Mouse (Mus musculus): ENCODE measurements around the gene Pex19. TPM values are rescaled to one million over a fixed set of nuclear protein-coding genes. Genes with fewer than 3 reads are reported as not detected.

The Pex19 gene
- 107 and 108 TPM in 2 replicates for polyA plus RNA-seq (2012; rRNA removed)

DNA sequence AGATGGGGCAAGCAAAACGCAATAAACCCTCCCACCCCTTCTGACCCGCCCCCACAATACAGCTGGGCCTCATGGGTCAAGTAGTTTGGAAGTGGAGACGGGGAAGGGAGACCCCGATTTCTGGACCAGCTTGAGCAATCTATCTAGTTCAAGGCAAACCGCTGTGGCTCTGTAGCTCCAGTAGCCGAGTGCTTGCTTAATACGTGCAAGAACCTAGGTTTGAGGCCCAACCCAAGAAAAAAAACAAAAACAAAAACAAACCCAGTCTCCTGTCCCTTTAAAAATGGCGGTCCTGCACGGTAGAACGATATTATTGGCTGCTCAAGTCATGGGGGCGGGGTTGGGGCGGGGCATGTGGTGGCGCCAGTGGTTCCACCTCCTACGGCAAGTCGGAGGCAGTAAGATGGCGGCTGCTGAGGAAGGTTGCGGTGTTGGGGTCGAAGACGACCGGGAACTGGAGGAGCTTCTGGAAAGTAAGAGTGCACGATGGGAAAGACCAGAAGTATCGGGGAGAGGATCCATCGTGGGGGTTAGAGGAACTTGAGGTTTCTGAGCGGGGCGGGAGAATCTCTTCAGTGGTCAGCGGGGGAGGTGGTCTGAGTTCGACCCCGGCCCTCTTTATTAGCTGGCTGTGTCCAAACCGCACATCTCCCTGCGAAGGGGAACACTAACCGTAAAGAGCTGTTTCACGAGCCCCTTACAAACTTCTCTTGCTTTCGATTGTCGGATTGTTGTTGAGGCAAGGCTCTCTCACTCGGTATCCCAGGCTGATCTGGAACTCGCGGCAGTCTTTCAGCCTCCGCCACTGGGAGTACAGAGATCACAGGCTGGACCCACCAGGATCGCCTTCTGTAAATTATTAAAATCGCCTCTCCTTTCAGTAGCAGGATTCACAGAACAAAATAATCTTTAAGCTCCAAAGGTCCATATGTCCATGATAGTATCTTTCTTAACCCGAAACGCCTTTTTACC is at the start of gene Pex19:
Gene Pex19, plus strand, starts transcription at position 380 of the 972 bp plus-strand sequence.
- peak within 1 kb of the TSS; percentile 51; the same call in 1 of the 2 replicates for H3K27ac ChIP-seq (ENCODE audit: insufficient read depth, low read length)

DNA sequence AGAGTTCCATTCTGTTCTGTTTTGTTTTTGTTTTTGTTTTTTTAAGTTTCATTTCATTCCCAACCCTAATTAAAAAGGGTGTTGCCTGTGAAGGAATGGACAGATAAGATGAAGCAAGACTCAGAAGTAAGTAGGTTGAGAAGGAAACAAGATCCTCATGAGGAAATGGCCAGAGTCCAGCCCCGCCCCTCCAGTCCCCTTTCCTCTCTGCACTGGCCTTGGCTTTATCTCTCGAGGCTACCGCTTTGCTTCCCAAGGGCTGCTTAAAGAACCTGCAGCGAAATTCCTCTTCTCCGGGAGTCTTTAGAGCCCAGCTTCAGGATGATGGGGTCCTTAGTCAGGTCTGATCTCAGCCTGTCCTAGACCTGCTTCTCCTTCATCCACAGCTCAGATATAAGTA is 48.6 kb upstream of the Pex19 start:
- no peaks in the 10 kb centered on the region for H3K4me1 ChIP-seq (ENCODE audit: control insufficient read depth, insufficient read depth, low read length)
- no peak for DNase-seq
- 61% methylated on average over 5 of the region's 5 CpGs for WGBS

More for the DNA sequence above, at the start of gene Pex19:
- Histone ChIP-seq H3K27me3 (ENCODE audit: control insufficient read depth, insufficient read depth, low read length) (no peaks in the 10 kb centered on the region), H3K4me3 (replicated peaks; ENCODE audit: insufficient read depth, low read depth, low read length) (peak within 1 kb of the TSS; percentile 98), H3K4me1 (ENCODE audit: control insufficient read depth, insufficient read depth, low read length) (no peaks in the 10 kb centered on the region; the same call in 1 of the 2 replicates)
- TF ChIP-seq POLR2A (IDR thresholded peaks at IDR 0.05; ENCODE audit: borderline replicate concordance, insufficient read depth, low read length) (peak; percentile 66; the same call in 1 of the 2 replicates), CTCF (IDR thresholded peaks at IDR 0.05; ENCODE audit: borderline replicate concordance, insufficient read depth, low read depth, low read length) (no peak)
- under 1% methylated on average over 42 of the region's 42 CpGs for WGBS
- peak; percentile 81 to 82 for DNase-seq

DNA sequence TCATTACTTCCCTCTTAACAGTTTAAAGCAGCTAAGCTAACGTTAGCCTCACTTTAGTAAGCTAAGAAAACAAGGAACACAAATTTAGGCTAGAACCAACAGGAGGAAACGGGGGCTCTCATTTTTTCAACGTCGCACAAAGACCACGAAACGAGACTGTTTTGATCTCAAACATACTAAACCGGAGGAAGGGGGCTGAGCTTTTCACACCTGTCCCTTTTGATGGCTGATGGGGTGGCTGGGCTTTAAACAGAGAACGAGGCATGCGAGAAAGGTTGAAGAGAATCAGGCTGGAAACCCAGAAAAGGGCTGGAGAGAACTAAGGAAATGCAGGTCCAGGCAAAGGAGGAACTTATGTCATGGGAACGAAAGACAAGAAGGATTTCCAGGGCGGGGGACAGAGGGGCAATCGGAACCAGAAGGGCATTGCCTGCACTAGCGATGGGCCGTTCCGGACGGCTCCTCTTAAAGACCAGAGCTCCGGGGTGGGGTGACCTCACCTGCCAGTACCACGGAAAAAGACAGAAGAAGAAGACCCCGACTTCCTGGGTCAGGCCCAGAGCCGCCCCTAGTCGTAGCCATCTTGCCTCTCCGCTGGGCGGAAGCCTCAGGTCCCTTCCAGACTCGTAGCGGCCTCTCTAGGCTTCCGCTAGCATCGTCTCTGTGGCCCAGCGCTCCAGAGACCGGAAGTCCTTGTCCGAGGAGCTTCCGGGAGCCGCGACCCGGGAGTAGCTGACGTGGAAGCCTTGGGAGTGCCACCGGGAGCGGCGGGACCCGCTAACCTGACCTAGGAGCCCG is 44.3 kb upstream of the Pex19 start, which contains the start of the genes Copa and Ncstn:
Gene Copa, plus strand, starts transcription at position 429 of the 798 bp plus-strand sequence.
Gene Ncstn, minus strand, starts transcription at position 695 of the 798 bp plus-strand sequence.
- peak within 1 kb of the TSS; percentile 94 for H3K4me3 ChIP-seq (replicated peaks; ENCODE audit: insufficient read depth, low read depth, low read length)
- H3K27ac ChIP-seq (ENCODE audit: insufficient read depth, low read length) = peak within 1 kb of the TSS; percentile 93
- TF ChIP-seq CTCF (IDR thresholded peaks at IDR 0.05; ENCODE audit: borderline replicate concordance, insufficient read depth, low read depth, low read length) (no peak), POLR2A (IDR thresholded peaks at IDR 0.05; ENCODE audit: borderline replicate concordance, insufficient read depth, low read length) (peak; percentile 60; the same call in 1 of the 2 replicates)
- H3K4me1 ChIP-seq (ENCODE audit: control insufficient read depth, insufficient read depth, low read length) = peaks cover 7% of the 10 kb centered on the region
- DNase-seq = peak; percentile 94 to 95
- WGBS = under 1% methylated on average over 40 of the region's 40 CpGs
- H3K27me3 ChIP-seq (ENCODE audit: control insufficient read depth, insufficient read depth, low read length) = no peaks in the 10 kb centered on the region

More for the DNA sequence above, 48.6 kb upstream of the Pex19 start:
- no peak overlapping the region for H3K4me3 ChIP-seq (replicated peaks; ENCODE audit: insufficient read depth, low read depth, low read length)
- H3K27ac ChIP-seq (ENCODE audit: insufficient read depth, low read length) = no peak overlapping the region
- no peak for TF ChIP-seq POLR2A (IDR thresholded peaks at IDR 0.05; ENCODE audit: borderline replicate concordance, insufficient read depth, low read length)
- TF ChIP-seq CTCF (IDR thresholded peaks at IDR 0.05; ENCODE audit: borderline replicate concordance, insufficient read depth, low read depth, low read length) = no peak
- H3K27me3 ChIP-seq (ENCODE audit: control insufficient read depth, insufficient read depth, low read length) = no peaks in the 10 kb centered on the region

DNA sequence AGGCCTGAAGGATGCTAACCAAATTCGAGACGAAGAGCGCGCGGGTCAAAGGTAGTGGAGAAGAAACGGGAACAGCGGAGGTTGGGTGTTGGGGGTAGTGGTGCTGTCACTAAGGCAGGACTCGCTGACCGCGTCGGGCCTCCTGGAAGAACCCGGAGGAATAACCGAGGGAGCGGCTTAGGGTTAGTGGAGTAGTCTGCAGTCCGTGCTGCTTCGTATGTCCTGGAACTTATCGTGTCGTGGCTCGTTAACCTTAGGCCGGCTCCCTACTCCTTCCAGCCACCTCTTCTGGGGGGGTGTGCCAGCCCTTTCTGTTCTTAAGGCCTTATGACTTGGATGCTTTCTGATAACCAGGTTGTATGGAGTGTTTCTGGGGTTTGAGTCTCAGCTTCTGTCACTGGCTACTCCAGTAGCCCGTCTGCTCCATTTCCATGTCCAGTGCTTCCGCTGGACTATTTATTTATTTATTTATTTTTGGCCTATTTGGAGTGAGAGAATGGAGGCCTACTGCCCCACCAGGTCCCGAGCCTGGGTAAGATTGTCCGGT is 43.6 kb upstream of the Pex19 start:
- Histone ChIP-seq H3K4me3 (replicated peaks; ENCODE audit: insufficient read depth, low read depth, low read length) (peak overlapping the region; percentile 94), H3K27ac (ENCODE audit: insufficient read depth, low read length) (peak overlapping the region; percentile 93)
- under 1% methylated on average over 24 of the region's 24 CpGs for WGBS

DNA sequence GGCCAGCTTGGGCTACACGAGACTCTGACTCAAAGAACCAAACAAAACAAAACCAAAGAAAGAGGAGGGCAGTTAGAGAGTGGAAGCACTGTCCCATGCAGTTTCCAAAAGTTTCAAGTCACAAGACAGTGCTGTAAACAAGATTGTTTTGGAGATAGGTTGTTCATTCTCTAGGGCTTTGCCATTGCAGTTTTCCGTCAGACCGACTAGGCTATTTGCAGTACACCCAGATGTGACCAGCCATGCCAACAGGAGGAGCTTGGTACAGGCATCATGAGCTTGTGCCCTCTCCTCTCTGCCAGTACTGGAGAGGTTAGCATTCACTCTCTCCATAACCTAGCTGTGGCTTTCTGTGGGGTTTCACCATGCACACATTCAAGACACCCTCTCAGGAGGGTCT is 33.0 kb upstream of the Pex19 start:
- TF ChIP-seq CTCF (IDR thresholded peaks at IDR 0.05; ENCODE audit: borderline replicate concordance, insufficient read depth, low read depth, low read length) (no peak), POLR2A (IDR thresholded peaks at IDR 0.05; ENCODE audit: borderline replicate concordance, insufficient read depth, low read length) (no peak)
- Histone ChIP-seq H3K27me3 (ENCODE audit: control insufficient read depth, insufficient read depth, low read length) (no peaks in the 10 kb centered on the region), H3K4me3 (replicated peaks; ENCODE audit: insufficient read depth, low read depth, low read length) (no peak overlapping the region), H3K4me1 (ENCODE audit: control insufficient read depth, insufficient read depth, low read length) (no peaks in the 10 kb centered on the region), H3K27ac (ENCODE audit: insufficient read depth, low read length) (no peak overlapping the region)
- 41% methylated on average over 3 of the region's 3 CpGs for WGBS
- DNase-seq = no peak

More for the DNA sequence above, 43.6 kb upstream of the Pex19 start:
- no peaks in the 10 kb centered on the region for H3K27me3 ChIP-seq (ENCODE audit: control insufficient read depth, insufficient read depth, low read length)
- H3K4me1 ChIP-seq (ENCODE audit: control insufficient read depth, insufficient read depth, low read length) = peaks cover 7% of the 10 kb centered on the region
- no peak for DNase-seq
- TF ChIP-seq CTCF (IDR thresholded peaks at IDR 0.05; ENCODE audit: borderline replicate concordance, insufficient read depth, low read depth, low read length) = no peak
- no peak for TF ChIP-seq POLR2A (IDR thresholded peaks at IDR 0.05; ENCODE audit: borderline replicate concordance, insufficient read depth, low read length)

DNA sequence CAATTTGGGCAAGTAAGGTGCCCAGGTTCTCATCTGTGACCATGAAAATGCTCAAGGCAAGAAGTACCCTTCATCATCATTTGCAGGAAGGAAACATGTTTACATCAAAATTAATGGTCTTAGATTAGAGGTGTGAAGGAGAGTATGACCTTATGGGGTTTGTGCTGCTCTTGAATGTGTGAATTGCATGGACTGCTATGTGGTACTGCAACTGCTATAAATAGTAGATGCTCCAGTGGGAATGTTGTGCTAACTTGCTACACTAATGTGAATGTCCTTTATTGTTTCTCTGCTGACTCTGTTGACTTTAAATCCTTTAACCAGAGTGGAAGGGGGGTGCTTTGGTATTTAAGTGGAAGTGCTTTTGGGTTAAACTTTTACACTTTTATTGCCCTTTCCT is 32.3 kb upstream of the Pex19 start:
- Histone ChIP-seq H3K4me1 (ENCODE audit: control insufficient read depth, insufficient read depth, low read length) (no peaks in the 10 kb centered on the region), H3K27ac (ENCODE audit: insufficient read depth, low read length) (no peak overlapping the region), H3K4me3 (replicated peaks; ENCODE audit: insufficient read depth, low read depth, low read length) (no peak overlapping the region), H3K27me3 (ENCODE audit: control insufficient read depth, insufficient read depth, low read length) (no peaks in the 10 kb centered on the region)
- DNase-seq = no peak
- TF ChIP-seq CTCF (IDR thresholded peaks at IDR 0.05; ENCODE audit: borderline replicate concordance, insufficient read depth, low read depth, low read length) (no peak), POLR2A (IDR thresholded peaks at IDR 0.05; ENCODE audit: borderline replicate concordance, insufficient read depth, low read length) (no peak)

DNA sequence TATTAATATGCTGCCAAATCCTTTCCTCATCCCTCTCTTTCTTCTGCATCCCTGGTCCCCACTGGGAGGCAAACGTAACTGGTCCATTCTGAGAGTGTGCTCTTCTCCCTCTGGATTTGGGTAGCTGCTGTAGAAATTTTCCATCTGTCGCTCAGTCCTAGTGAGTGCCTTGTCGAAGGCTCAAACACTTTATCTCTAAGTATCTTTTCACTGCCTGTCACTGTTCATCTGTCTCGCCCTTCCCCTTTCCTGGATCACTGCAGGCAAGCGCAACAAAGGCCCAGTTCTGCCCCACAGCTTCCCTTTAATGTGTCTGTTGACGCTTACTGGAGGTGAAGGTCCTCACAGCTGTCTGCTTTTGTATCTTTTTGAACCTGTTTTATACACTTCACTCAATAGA is 31.4 kb upstream of the Pex19 start:
- 29% methylated on average over 6 of the region's 6 CpGs for WGBS
- Histone ChIP-seq H3K27me3 (ENCODE audit: control insufficient read depth, insufficient read depth, low read length) (no peaks in the 10 kb centered on the region), H3K4me3 (replicated peaks; ENCODE audit: insufficient read depth, low read depth, low read length) (no peak overlapping the region), H3K4me1 (ENCODE audit: control insufficient read depth, insufficient read depth, low read length) (no peaks in the 10 kb centered on the region), H3K27ac (ENCODE audit: insufficient read depth, low read length) (no peak overlapping the region)
- DNase-seq = no peak
- TF ChIP-seq POLR2A (IDR thresholded peaks at IDR 0.05; ENCODE audit: borderline replicate concordance, insufficient read depth, low read length) = no peak
- TF ChIP-seq CTCF (IDR thresholded peaks at IDR 0.05; ENCODE audit: borderline replicate concordance, insufficient read depth, low read depth, low read length) = no peak
